Mouse (Mus musculus): ENCODE measurements around the gene Nrap.
"Not testable (repeated sequence)": the region's sequence is repeated elsewhere in the genome, so short reads cannot be mapped to it uniquely, and the experiment has no call there.

DNA sequence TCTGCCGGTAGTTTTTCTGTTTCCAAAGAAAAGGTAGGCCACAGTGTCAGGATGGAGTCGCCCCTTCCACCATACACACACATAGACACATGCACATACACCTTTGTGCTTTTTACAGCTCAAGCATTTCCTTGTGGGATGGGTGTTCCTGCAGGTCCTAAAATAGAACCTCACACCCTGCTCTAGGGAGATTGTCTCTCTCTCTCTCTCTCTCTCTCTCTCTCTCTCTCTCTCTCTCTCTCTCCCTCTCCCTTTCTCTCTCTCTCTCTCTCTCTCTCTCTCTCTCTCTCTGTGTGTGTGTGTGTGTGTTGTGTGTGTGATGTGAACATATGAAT, 32.5 kb downstream of the Nrap start:
- TF ChIP-seq EP300, CTCF (IDR thresholded peaks at IDR 0.05; ENCODE audit: low read depth): not testable (repeated sequence)
